Mouse (Mus musculus) G1E (cell line): Measurements from ENCODE around the gene 2010111I01Rik. TPM values are rescaled to one million over a fixed set of nuclear protein-coding genes. Genes with fewer than 3 reads are reported as not detected.

ENCODE experiments used
- ATAC-seq: 2 replicates; pipeline ENCODE4 v1.8.0; 2016; ENCODE audit warnings: mild to moderate bottlenecking; ENCODE audit not compliant: insufficient number of reproducible peaks, poor library complexity, low FRiP score, severe bottlenecking; ENCODE audit errors: extremely low read depth
- DNase-seq: peaks from one replicate; pipeline ENCODE4 v3.0.0; 2012; ENCODE audit warnings: low spot score
- H3K27me3 ChIP-seq: 2 replicates; pipeline ENCODE4 v1.6.1; 2012; ENCODE audit warnings: mild to moderate bottlenecking, low read length, inconsistent platforms; ENCODE audit not compliant: insufficient read depth
- H3K36me3 ChIP-seq: replicated peaks from 2 replicates; pipeline ENCODE3; 2012; ENCODE audit warnings: mild to moderate bottlenecking, inconsistent platforms
- H3K4me1 ChIP-seq: 2 replicates; pipeline ENCODE4 v1.6.1; 2012; ENCODE audit warnings: low read depth, low read length, inconsistent platforms, mixed read lengths; ENCODE audit not compliant: insufficient read depth
- H3K4me3 ChIP-seq: 2 replicates; pipeline ENCODE4 v1.5.1; 2012; ENCODE audit warnings: low read depth, mild to moderate bottlenecking, inconsistent platforms, low read length, moderate library complexity, mixed read lengths
- H3K9me3 ChIP-seq: replicated peaks from 2 replicates; pipeline ENCODE4 v1.6.1; 2012; ENCODE audit warnings: inconsistent platforms
- CTCF ChIP-seq: IDR thresholded peaks from 2 replicates; pipeline ENCODE4 v1.5.1; 2012; ENCODE audit warnings: low read depth, low read length, inconsistent platforms, mixed read lengths
- GATA1 ChIP-seq: IDR thresholded peaks from 2 replicates; pipeline ENCODE4 v1.6.1; 2012; ENCODE audit warnings: borderline replicate concordance, low read length, inconsistent platforms, mixed read lengths
- GATA2 ChIP-seq: IDR thresholded peaks from 2 replicates; pipeline ENCODE4 v1.6.1; 2012; ENCODE audit warnings: low read depth, low read length, inconsistent platforms, borderline replicate concordance
- POLR2AphosphoS5 ChIP-seq: IDR thresholded peaks from 2 replicates; pipeline ENCODE4 v1.6.1; 2012; ENCODE audit warnings: low read depth, low read length, inconsistent platforms; ENCODE audit not compliant: insufficient replicate concordance
- TAL1 ChIP-seq: conservative IDR thresholded peaks from 2 replicates; pipeline ENCODE4 v1.6.1; 2012; ENCODE audit warnings: low read depth, low read length, inconsistent platforms, mixed read lengths
- polyA plus RNA-seq: library from polyadenylated mRNA; stranded (reverse); fragments of >175 nt; gene quantifications from 2 replicates; pipeline ENCODE4 v1.2.3, GENCODE M21; 2012
- total RNA-seq, 2 experiments: library from RNA; stranded (forward) in 1 of 2; stranded (reverse) in 1 of 2; fragments of 200-1000 nt in 1 of 2; fragments of >200 nt in 1 of 2; fragmentation: Nextera tagmentation in 1 of 2; gene quantifications; 2 replicates each; pipeline ENCODE4 v1.2.3; 2014 to 2017

2010111I01Rik gene
- total and polyA plus RNA-seq, 3 experiments = 14.7 to 57.2 (median 22.2) TPM

GRCm38 (mm10) chr13:63280344-63280743 lies 315.7 kb downstream of the 2010111I01Rik start:
- no peak for DNase-seq
- no peak for ATAC-seq
- Histone ChIP-seq H3K9me3 (no peaks in the 10 kb centered on the region), H3K27me3 (no peaks in the 10 kb centered on the region), H3K4me3 (no peak overlapping the region), H3K4me1 (peaks cover 6% of the 10 kb centered on the region), H3K36me3 (peaks cover 71% of the 10 kb centered on the region)
- TF ChIP-seq GATA1 (no peak), GATA2 (no peak), POLR2AphosphoS5 (no peak), CTCF (no peak), TAL1 (no peak)

GRCm38 (mm10) chr13:63281206-63281605 lies 316.5 kb downstream of the 2010111I01Rik start:
- Histone ChIP-seq H3K4me1 (peaks cover 6% of the 10 kb centered on the region), H3K9me3 (no peaks in the 10 kb centered on the region), H3K36me3 (peaks cover 73% of the 10 kb centered on the region), H3K4me3 (no peak overlapping the region), H3K27me3 (no peaks in the 10 kb centered on the region)
- no peak for ATAC-seq
- DNase-seq = no peak
- no peak for TF ChIP-seq TAL1
- no peak for TF ChIP-seq GATA2
- TF ChIP-seq GATA1 = no peak
- no peak for TF ChIP-seq CTCF
- TF ChIP-seq POLR2AphosphoS5 = no peak

- no peak for TF ChIP-seq GATA1
- DNase-seq (no peak), ATAC-seq (no peak)
- peaks cover 82% of the 10 kb centered on the region for H3K36me3 ChIP-seq
- H3K4me3 ChIP-seq = no peak overlapping the region
- H3K4me1 ChIP-seq = peaks cover 6% of the 10 kb centered on the region
- no peaks in the 10 kb centered on the region for H3K27me3 ChIP-seq
- no peaks in the 10 kb centered on the region for H3K9me3 ChIP-seq
These were observed 318.5 kb downstream of the 2010111I01Rik start for GRCm38 (mm10) chr13:63283236-63283635.

GRCm38 (mm10) chr13:63284748-63285147 lies 320.1 kb downstream of the 2010111I01Rik start:
- H3K36me3 ChIP-seq = peaks cover 85% of the 10 kb centered on the region
- no peak for DNase-seq

GRCm38 (mm10) chr13:63286483-63287102 lies 321.9 kb downstream of the 2010111I01Rik start:
- no peaks in the 10 kb centered on the region for H3K27me3 ChIP-seq
- DNase-seq (no peak), ATAC-seq (no peak)
- no peak overlapping the region for H3K4me3 ChIP-seq
- no peaks in the 10 kb centered on the region for H3K4me1 ChIP-seq
- no peaks in the 10 kb centered on the region for H3K9me3 ChIP-seq
- peaks cover 89% of the 10 kb centered on the region for H3K36me3 ChIP-seq
- TF ChIP-seq TAL1 (no peak), CTCF (no peak), GATA2 (no peak), POLR2AphosphoS5 (no peak), GATA1 (no peak)

More at GRCm38 (mm10) chr13:63284748-63285147, 320.1 kb downstream of the 2010111I01Rik start:
- no peaks in the 10 kb centered on the region for H3K4me1 ChIP-seq
- H3K4me3 ChIP-seq = no peak overlapping the region
- TF ChIP-seq CTCF (no peak), POLR2AphosphoS5 (no peak), TAL1 (no peak), GATA2 (no peak), GATA1 (no peak)
- ATAC-seq = no peak
- no peaks in the 10 kb centered on the region for H3K9me3 ChIP-seq
- H3K27me3 ChIP-seq = no peaks in the 10 kb centered on the region

DNA sequence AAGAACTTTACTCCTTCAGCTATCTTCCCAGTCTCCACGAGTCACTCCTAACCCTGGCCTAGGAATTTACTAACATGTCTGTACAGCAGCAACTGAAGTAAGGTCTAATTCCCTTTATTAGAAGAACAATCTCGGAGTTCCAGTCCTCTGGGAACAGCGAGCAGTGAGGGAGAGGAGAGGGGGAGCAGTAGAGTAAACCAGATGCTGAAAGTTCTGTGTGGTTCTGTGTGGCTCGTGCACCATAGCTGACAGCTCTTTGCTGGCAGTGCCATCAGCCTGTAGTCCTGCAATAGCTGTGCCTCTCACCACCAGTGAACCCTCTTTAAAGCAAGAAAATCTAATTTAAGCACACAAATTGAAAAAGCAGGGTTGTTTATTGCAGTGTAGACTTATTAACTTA lies 324.5 kb downstream of the 2010111I01Rik start:
- Histone ChIP-seq H3K4me3 (no peak overlapping the region), H3K36me3 (peaks cover 85% of the 10 kb centered on the region), H3K9me3 (no peaks in the 10 kb centered on the region), H3K27me3 (no peaks in the 10 kb centered on the region), H3K4me1 (no peaks in the 10 kb centered on the region)
- DNase-seq (no peak), ATAC-seq (no peak)
- TF ChIP-seq CTCF (no peak), GATA2 (no peak), POLR2AphosphoS5 (no peak), GATA1 (no peak), TAL1 (no peak)

GRCm38 (mm10) chr13:63289687-63290086 lies 325.0 kb downstream of the 2010111I01Rik start:
- ATAC-seq = no peak
- Histone ChIP-seq H3K9me3 (no peaks in the 10 kb centered on the region), H3K4me3 (no peak overlapping the region), H3K4me1 (no peaks in the 10 kb centered on the region), H3K36me3 (peaks cover 90% of the 10 kb centered on the region), H3K27me3 (no peaks in the 10 kb centered on the region)
- TF ChIP-seq TAL1 (no peak), CTCF (no peak), GATA1 (no peak), GATA2 (no peak), POLR2AphosphoS5 (no peak)
- DNase-seq = no peak
